In the genomic region with DNA sequence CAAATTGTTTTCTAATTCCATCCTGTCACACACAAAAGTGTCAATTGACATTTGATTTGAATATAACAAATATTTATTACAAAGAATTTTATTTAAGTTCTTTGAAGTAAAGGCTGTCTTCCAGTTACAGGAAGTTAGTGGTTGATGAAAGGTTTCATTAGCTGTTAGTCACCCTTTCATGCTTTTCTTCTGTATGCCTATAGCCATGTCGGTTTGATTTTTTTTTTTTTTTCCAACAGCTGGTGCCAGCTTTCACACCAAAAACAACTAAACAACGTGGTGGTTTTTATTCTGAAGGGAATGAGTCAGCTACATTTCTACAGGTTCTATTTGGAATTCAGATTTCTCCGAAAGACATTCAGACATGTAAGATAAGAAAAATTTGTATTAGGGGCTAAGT, we compare ENCODE assay signal across 18 mouse cellular contexts.
DNase-seq lines count a peak whose midpoint lies in the region.
"Had no signal": no experiment of that assay in that cellular context is flagged by ENCODE, and none has a peak within 500 bp of the region (broad histone marks: within the 10 kb centered on the region; RNA-seq: fewer than 3 reads in every experiment).

No protein-coding gene starts in this region.

- DNase-seq in 3134 (ENCODE audit: extremely low read depth, insufficient read length, low spot score): peak; percentile 17
- DNase-seq in CD4-positive, CD25-positive, alpha-beta regulatory T cell, adult 2 months (ENCODE audit: low read depth, low spot score): peak; percentile 42
- peak; percentile 46 for DNase-seq in induced T-regulatory cell, adult 2 months (ENCODE audit: low read depth)
- DNase-seq in right cerebral cortex, postnatal 4 days: no peak
- DNase-seq in kidney, postnatal 25 days: no peak
- DNase-seq in kidney, adult 9 months: no peak
- DNase-seq: adrenal gland, adult 8-10 months; adrenal gland, postnatal 25 days; cerebellum, adult 11-12 months; cerebellum, adult 8-10 months; cerebellum, postnatal 10 days; cerebellum, postnatal 36 days; embryo, embryonic 11 days; gastrocnemius, postnatal 10 days; gastrocnemius, postnatal 36 days; heart, adult 2 months; heart, postnatal 14 days; heart, postnatal 4 days had no signal

Comparison
In these comparisons a context has a peak if more than half of its experiments do, and no peak if none do; other contexts are left out.
1. DNase-seq: peak in 3134 (single experiment), CD4-positive, CD25-positive, alpha-beta regulatory T cell, adult 2 months (single experiment) and induced T-regulatory cell, adult 2 months (single experiment); none in right cerebral cortex, postnatal 4 days (single experiment), kidney, postnatal 25 days (0 of 2) and kidney, adult 9 months (single experiment).